Mouse (Mus musculus) CD4-positive helper T cell, adult 2 months (primary cell): ENCODE data around the gene Bcl9.

Experiments used
- DNase-seq: peaks from one replicate; pipeline ENCODE4 v3.0.0-alpha.2; 2012; ENCODE audit warnings: low read depth, missing footprints, low spot score

The Bcl9 gene

DNA sequence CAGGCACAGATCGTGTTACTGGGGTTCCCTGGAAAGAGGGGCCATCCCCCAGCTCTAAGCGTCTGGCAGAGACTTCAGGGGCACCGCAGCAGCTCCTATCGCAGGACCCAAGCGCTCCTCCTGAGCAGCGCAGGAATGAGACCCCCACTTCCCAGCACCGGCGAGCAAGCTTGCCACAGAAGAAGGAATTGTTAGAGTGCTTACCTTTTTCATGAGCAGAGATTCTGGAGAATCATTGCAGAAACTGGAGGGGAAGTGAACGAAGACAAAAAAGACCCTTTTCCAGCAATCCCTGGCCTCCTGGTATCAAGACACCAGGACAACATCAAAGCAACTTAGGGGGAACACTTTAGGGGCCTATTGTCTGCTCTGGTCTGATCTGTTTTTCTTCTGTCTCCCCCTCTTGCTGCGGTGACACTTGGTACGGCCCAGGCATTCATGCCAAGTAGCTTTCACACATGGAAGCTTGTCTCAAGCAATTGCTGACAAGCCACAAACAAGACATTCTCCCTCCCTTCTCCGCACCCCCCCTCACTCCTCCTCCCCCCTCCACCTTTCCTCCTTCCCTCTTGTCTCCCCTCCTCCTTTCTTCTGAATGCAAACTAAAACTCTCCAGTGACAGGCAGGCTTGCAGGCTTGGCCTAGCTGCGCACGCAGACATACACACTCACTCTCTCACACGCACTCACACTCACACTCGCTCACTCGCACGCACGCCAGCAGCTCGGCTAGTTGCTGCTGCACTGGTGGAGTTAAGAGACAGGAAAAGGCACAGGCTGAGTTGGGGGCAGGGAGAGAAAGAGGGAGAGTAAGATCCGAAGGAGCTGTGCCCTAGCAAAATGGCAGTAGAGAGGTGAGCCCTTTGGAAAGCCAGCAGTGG, at the start of gene Bcl9:
TSS of gene Bcl9 (minus strand) at position 365 of the 880 bp plus-strand sequence.
- DNase-seq, result peak; percentile 79

DNA sequence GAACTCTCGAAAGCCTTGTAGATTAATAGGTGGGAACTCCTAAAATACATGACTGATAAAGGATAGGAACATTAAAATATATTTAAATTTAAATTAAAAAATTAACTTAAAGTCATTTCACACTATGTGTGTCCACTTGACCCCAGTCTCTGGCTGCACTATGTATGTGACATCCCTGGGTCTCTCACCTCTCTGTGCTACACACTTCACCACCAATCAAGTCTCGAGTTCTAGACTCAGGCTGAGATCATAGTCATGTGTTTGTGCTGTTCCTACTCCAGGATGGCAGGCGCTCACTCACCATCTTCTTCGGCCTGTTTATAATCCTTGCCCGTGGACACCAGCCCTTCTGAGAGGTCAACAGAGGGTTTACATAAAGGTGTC, 41.5 kb upstream of the Bcl9 start:
- no peak for DNase-seq

DNA sequence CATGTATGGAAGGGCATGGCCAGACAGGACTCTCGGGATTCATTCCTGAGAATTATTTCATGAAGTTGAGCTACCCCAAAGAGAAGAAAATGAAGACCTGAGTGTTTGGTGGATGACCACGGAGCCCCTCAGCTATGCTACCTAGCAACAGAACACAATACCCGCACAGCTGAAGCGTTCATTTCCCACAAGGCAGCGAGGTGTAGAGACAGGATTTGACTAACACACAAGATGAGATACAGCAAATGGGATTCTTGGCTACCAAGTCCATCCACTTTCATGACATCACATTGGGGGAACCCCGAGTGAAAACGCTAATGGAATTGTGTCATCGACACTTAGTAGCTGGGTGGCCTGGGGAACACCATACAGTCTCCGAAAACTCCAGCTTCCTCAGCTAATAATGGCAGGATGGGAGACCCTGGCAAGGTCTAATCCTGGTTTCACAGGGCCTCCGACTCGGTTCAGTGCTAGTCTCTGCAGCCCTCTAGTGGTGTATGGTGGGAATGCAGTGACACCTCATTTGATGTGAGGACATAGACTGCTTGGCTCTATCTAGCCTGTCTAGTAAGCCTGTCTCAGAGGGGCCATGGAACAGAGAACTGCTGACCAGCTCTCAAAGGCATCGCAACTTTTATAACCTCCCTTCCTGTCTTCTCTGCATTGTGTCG, 40.9 kb upstream of the Bcl9 start:
- DNase-seq, result peak; percentile 64

DNA sequence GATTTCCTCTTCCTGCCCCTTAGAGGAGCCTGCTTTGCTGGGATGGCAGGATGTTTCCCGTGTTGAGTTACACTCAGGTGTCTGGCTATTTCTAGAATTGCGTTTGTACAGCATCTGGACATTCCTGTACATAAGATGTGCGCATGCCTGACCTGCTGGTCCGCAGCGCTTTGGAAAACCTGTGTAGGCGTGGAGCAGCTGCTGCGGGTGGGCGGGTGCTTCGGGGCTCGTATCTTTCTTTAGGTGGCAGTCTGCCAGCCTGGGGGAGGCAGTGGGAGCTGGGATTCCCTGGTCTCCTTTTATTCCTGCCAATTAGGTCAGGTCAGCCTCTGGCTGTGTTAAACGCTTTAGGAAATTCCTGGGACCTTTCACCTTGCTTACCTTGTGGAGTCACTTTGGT, 39.6 kb upstream of the Bcl9 start:
- DNase-seq, result no peak

DNA sequence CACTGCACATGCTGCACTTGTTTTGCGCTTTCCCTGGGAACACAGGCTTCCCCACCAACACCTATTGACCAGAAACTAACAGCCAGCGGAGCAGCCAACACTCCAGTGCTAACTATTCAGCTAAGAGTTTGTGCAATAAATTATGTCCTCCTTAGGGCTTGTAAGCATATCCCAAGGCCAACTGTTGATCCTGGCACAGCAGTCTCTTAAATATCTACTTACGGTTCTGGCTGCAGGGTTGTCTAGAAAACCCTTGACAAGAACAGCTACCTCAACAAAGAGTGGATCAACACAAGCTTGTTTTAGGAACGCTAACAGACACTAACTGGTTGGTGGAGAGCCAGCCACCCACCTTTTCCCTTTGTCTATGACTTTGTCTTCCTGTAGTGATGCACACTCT, 38.6 kb upstream of the Bcl9 start:
- no peak for DNase-seq

DNA sequence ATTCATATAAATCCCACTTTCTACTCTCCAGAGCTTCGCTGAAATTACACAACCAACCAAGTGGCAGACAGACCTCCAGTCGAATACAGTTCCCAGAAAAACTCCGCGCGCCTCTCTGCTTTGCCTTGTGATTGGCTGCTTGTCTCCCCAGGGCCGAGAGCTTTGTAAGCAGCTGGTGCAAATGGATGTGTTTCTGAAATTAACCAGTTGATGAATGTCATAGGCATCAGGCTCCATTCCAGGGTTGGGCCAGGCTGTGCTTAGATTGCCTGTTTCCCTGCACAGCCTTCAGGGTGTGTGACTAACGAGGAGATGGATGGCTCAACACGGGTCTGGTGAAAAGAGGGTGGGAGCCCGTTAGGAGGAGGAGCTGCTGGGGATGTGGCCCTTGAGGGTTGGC, 36.9 kb upstream of the Bcl9 start:
- DNase-seq, result no peak

DNA sequence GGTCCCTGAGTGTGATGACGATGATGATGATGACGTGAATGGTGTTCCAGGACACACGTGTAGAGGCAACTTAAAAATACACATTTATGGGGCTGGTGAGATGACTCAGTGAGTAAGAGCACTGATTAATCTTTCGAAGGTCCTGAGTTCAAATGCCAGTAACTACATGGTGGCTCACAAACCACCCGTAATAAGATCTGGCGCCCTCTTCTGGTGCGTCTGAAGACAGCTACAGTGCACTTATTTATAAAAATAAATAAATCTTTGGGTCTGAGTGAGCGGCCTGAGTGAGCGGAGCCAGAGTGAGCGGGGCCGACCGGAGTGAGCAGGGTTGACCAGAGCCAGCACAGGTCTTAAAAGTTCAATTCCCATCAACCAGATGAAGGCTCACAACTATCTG, 34.5 kb upstream of the Bcl9 start:
- DNase-seq, result peak; percentile 29

DNA sequence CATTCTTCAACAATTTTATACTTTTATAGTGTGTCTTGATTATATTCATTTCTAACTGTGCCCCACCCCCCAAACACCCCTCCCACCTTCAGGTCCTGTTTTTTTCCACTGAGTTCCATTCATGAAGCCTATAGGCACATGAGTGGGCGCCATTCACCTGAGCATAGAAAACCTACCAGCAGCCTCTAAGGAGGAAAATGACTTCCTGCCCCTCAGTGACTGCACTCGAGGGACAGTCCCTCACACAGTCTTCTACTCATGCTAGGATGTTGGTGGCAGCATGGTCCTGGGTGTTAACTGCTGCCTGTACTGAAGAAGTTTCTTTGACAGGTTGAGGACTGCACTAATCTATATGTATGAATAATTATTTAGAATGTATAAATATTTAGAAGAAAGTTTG, 30.1 kb upstream of the Bcl9 start:
- peak; percentile 64 for DNase-seq

DNA sequence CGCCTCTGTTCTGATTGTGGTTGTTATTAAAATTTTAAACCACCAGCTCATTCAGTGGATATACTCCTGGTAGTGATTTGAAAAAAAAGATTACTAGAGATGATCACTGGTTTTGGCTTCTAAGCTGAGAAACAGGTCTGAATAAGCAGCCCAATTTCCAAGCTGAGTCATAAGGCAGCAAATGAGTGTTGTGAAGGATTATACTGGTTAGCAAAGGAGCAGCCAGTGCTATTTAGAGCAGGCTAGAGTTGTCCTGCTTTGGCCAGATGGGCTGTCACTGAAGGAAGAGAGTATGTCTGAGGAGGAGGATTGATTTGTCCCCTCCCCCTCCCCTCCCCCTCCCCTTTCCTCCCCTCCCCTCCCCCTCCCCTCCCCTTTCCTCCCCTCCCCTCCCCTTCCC, 29.6 kb upstream of the Bcl9 start:
- DNase-seq, result no peak

DNA sequence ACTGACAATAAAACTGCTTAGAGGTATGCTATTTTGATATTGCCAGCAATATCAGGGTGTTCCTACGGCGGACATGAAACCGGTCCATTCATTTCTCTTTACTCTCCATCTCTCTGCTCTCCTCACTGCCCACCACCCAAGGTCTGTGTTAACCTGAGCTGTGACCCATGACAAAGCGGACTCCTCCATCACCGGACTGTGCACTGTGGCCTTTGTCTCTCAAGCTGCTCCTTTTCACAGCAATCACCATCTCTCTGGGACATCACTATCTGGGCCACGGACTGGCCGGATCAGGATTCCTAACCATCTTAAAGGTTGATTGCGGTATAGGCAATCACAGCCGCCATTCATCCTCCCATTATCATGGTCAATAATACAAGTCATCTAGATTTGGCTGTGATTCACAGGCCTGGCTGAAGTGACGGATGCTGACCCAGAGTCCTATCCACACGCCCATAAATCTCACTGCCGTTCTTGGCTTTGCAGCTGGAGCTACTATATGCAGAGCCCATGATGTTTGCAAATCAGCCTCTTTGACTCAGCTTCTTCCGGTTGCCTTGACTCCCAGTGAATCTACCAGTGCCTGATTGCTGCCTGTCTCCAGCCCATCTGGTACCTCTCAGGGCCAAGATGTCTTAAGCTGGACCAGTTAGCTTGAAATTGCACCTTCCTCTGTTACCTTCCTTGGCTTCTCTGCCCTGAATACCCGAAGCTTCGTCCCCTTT, 28.1 kb upstream of the Bcl9 start:
- DNase-seq, result no peak

DNA sequence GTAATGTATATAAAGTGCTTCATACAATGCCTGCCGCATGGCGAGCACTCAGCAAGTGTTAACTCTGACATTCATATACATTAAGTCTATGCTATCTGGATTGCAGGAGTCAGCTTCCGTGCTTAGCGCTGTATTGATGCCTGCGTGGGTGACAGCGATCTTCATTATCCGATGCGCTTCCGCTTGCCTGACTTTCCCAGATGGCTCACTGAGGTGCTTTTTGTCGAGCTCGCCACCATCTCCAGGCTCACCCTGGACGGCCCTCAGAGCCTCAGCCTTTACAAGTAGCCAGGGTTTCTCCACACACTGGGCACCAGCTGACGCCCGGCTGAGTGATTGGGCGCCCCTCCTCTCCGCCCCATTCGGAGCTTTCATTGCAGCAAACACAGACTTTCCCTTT, 26.3 kb upstream of the Bcl9 start:
- DNase-seq, result no peak

DNA sequence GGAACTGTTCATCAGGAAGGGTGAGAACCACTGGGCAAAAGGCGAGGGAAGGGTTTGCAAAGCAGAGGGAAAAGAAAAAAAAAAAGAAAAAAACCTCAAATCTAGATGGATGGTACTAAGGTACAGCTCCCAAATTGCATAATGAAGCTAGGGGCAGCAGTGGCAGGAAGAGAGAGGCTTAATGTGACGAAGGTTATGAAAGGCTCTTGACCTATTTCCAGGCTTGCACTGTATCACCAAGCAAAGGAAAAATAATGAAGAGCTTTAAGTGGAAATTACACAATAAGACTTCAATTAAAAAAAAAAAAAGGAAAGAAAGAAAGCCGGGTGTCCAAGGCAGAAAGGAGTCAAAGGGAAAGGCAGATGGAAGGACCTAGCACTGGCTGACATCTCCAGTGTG, 19.6 kb upstream of the Bcl9 start:
- DNase-seq, result no peak

DNA sequence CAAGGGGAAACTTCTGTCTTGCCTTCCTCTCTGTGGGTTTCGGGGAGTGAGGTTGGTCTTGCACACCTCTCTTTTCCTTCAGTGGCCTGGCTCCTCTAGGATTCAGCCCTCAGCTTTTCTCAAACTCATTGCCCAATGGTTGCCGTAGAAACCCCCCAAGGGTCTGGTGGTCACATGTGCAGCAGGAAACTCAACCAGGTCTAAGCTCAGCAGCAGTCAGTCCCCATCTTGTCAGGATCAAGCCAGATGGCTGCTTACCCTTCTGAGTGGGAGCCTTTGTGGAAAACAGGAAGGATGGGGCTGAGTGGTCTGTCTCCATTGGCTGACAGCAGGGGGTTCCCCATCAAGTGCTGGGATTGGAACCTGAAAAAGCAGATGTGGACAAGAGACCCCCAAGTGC, 15.7 kb upstream of the Bcl9 start:
- no peak for DNase-seq

DNA sequence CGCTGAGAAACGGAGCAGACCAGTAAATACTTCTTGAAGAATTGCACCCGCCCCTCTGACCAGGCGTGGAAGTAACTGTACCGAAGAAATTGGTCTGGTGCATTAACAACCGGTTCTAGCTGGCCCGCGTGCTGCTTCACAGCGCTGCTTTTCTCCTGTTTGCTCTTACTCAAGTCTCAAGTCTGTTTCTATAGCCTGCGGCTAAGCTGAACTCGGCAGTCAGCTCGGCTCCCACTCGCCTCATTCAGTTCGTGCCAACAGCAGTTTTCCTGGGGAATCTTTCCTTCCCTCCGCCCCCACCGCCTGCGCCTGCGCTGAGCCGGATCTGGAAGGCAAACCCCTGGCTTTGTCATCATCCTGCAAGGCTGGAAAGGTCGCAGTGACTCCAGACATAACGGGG, 14.3 kb upstream of the Bcl9 start:
- no peak for DNase-seq

DNA sequence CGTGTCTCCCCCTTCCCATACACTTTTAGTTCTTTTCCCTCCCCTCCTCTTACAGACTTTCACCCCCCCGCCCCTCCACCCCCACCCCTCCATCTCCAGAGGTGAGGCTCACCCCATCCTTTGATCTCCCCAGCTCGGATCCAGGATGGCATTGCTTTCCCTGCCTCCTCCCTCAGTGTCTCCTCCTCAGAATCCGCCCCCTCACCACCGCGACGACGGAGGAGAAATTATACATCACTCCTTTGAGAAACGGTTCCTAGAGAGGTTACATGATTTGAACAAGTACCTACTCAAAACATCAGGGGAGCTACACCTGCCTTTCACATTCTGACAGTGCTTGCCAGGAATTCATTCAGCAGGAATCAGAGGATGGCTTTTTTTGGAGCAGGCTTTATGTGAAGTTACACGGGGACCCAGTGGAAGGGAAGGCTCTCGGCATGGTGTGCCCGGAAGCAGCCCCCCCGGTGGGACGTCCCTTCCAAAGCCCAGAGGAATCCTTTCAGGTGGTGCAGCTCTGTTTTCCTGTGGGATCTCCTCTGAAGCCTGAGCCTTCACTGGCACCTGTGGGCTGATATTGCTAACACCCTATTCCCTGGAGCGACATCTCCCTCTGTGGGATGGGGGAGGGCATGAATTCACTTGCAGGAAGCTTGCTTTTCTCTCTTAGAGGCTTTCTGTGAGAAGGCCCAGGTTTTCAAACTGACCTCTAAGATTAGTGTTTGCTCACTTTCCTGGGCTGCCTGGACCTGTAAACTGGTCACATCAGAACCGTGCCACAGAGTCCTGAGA, 12.2 kb upstream of the Bcl9 start:
- no peak for DNase-seq

DNA sequence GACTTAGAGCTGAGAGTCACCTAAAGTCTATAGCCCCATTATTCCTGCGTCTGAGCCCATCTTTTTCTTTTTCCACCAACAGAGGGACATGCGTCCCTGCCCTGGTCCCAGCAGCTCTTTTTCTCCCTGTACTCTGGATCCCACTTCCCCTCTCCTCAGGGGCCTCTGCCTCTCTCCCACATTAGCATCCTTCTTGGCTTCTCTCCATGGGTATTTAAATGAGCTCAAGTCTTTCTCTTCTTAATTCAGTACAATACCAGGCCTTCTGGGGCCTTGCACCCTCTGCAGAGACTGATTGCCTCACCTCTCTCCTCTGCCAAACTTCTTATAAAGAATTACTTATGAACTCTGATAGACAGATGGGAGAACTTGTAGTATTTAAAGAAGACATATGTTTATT, 10.7 kb upstream of the Bcl9 start:
- no peak for DNase-seq

DNA sequence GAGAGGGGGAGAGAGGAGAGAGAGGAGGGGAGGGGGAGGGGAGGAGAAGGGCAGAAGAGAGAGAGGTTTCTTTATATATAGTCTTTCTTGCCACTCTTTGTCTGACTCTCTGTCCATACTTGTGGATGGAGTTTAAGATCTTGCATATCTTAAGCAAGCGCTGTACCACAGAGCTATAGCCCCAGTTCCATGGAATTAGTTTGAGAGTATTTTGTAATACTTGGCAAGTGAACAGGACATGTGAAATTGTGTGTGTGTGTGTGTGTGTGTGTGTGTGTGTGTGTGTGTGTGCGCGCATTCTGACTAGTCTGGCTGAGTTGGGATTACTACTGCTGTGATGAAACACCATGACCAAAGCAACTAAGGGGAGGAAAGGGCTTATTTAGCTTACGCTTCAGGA, 8.2 kb upstream of the Bcl9 start:
- no peak for DNase-seq

DNA sequence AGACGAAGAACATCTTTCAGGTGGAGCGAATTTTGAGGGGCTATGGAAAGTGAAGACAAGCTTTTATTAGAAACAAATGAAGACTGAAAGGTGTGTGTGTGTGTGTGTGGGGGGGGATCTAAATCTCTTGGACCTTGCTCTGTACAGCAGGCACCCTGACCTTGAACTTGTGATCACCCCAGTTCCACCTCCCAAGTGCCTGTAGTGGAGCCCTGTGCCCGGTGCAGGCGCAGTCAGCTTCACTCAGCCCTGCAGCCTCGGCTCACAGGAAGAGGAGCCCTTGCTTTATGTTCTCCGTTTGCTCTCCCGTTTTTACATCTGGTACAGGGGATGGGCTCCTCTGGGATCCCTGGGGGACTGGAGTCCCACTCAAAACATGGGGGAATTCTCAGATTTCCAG, 3.9 kb upstream of the Bcl9 start:
- DNase-seq, result no peak

DNA sequence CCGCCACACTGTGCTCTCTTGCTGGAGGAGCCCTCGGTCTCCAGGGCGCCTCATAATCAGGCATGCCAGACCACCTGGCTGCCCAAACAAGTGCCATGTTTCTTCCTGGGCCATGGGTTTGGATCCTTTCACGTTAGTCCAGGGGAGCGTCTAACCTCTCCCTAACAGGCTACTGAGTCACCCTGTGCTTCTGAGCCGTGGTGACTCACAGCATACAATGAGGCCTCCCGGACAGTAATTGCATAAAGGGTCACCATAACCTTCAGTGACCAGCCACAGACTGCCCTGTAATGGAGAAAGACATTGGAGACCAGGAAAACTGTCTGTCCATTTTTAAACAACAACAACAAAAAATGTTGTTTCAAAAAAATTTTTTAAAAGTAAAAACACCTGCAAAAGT, 2.7 kb upstream of the Bcl9 start:
- no peak for DNase-seq

DNA sequence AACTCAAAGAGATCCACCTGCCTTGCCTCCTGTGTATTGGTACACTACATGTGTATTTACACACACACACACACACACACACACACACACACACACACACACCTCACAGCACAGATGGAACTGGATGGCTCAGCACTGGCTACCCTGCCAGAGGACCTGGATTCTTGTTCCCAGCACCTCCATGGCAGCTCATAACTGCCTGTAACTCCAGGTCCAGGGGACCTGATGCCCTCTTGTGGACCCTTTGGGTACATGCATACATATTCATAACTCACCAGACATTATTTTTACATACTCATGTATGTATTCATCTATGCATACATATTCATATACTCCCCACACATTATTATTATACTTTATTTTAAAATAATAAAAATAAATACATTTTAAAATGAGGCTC, 2.2 kb upstream of the Bcl9 start:
- peak; percentile 20 for DNase-seq

DNA sequence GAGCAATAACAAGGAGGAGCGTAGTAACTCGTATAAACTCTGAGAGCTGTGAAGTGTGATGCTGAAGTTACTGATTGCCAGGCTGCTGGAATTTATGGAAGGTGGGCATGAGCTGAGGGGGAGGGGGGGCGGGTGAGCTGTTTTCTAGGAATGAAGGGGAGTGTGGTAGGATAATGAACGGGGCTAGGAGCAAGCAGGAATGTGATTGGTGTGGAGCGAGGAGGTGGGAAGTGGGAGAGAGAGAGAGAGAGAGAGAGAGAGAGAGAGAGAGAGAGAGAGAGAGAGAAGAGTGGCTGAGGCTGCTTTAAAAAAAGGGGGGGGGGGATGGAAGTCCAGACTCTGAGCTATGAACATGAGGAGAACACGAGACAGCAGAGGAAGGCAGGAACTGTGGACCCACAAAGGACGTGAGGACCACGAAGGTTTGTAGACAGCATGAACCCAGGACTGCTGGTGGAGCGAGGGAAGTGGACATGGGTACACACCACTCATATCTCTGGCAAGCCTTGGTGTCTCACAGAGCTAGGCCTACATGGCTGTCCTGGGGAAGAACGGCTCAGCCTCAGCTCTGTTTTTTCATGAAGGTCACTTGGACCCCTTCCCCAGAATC, 1.2 kb upstream of the Bcl9 start:
- DNase-seq, result no peak
